Mouse (Mus musculus): ENCODE results near the gene Opcml. TPM values are rescaled to one million over a fixed set of nuclear protein-coding genes. Genes with fewer than 3 reads are reported as not detected.

Gene Opcml
- polyA plus RNA-seq, 1 experiment from 2014 or later: 2.9 TPM

- 71% methylated on average over 2 of the region's 2 CpGs for WGBS
- no peak overlapping the region for H3K27ac ChIP-seq
- ATAC-seq (ENCODE audit: insufficient number of reproducible peaks, insufficient read depth, low FRiP score, low TSS enrichment, low read depth): no peak
Measured at GRCm38 (mm10) chr9:28262896-28263295, 472.3 kb downstream of the Opcml start.

GRCm38 (mm10) chr9:28264761-28265160, 474.2 kb downstream of the Opcml start:
- no peak overlapping the region for H3K9ac ChIP-seq
- H3K4me2 ChIP-seq: no peak overlapping the region
- no peak for ATAC-seq (ENCODE audit: insufficient number of reproducible peaks, insufficient read depth, low FRiP score, low TSS enrichment, low read depth)
- no peaks in the 10 kb centered on the region for H3K4me1 ChIP-seq
- no peaks in the 10 kb centered on the region; the same call in none of the 2 replicates for H3K27me3 ChIP-seq
- H3K27ac ChIP-seq: no peak overlapping the region
- 48% methylated on average over 6 of the region's 6 CpGs for WGBS
- H3K36me3 ChIP-seq: no peaks in the 10 kb centered on the region
- H3K4me3 ChIP-seq: no peak overlapping the region
- no peaks in the 10 kb centered on the region for H3K9me3 ChIP-seq

More at GRCm38 (mm10) chr9:28262896-28263295, 472.3 kb downstream of the Opcml start:
- Histone ChIP-seq H3K9me3 (no peaks in the 10 kb centered on the region), H3K4me3 (no peak overlapping the region), H3K4me1 (no peaks in the 10 kb centered on the region), H3K9ac (no peak overlapping the region), H3K36me3 (no peaks in the 10 kb centered on the region), H3K4me2 (no peak overlapping the region), H3K27me3 (no peaks in the 10 kb centered on the region; the same call in none of the 2 replicates)

GRCm38 (mm10) chr9:28273816-28274215, 483.2 kb downstream of the Opcml start:
- ATAC-seq (ENCODE audit: insufficient number of reproducible peaks, insufficient read depth, low FRiP score, low TSS enrichment, low read depth): no peak
- no peak overlapping the region for H3K9ac ChIP-seq
- H3K4me2 ChIP-seq: no peak overlapping the region
- H3K27ac ChIP-seq: no peak overlapping the region
- H3K36me3 ChIP-seq: no peaks in the 10 kb centered on the region
- H3K9me3 ChIP-seq: no peaks in the 10 kb centered on the region
- H3K4me3 ChIP-seq: no peak overlapping the region
- no peaks in the 10 kb centered on the region for H3K4me1 ChIP-seq
- WGBS: 64% methylated on average over 2 of the region's 2 CpGs
- no peaks in the 10 kb centered on the region for H3K27me3 ChIP-seq

GRCm38 (mm10) chr9:28278555-28278954, 488.0 kb downstream of the Opcml start:
- no peak overlapping the region for H3K9ac ChIP-seq
- H3K4me2 ChIP-seq: no peak overlapping the region
- H3K9me3 ChIP-seq: no peaks in the 10 kb centered on the region
- H3K27me3 ChIP-seq: no peaks in the 10 kb centered on the region
- no peak for ATAC-seq (ENCODE audit: insufficient number of reproducible peaks, insufficient read depth, low FRiP score, low TSS enrichment, low read depth)
- no peaks in the 10 kb centered on the region; the same call in 1 of the 2 replicates for H3K4me1 ChIP-seq
- no peak overlapping the region for H3K27ac ChIP-seq
- H3K36me3 ChIP-seq: no peaks in the 10 kb centered on the region
- no peak overlapping the region for H3K4me3 ChIP-seq
- WGBS: 80% methylated on average over 2 of the region's 2 CpGs

GRCm38 (mm10) chr9:28281025-28281424, 490.4 kb downstream of the Opcml start:
- Histone ChIP-seq H3K9ac (no peak overlapping the region), H3K4me1 (no peaks in the 10 kb centered on the region; the same call in 1 of the 2 replicates), H3K4me3 (no peak overlapping the region), H3K9me3 (no peaks in the 10 kb centered on the region), H3K27ac (no peak overlapping the region), H3K4me2 (no peak overlapping the region), H3K36me3 (no peaks in the 10 kb centered on the region), H3K27me3 (no peaks in the 10 kb centered on the region)
- no peak for ATAC-seq (ENCODE audit: insufficient number of reproducible peaks, insufficient read depth, low FRiP score, low TSS enrichment, low read depth)
- 46% methylated on average over 3 of the region's 3 CpGs for WGBS

- Histone ChIP-seq H3K9ac (no peak overlapping the region), H3K4me3 (no peak overlapping the region), H3K27ac (no peak overlapping the region), H3K4me2 (no peak overlapping the region), H3K36me3 (no peaks in the 10 kb centered on the region), H3K9me3 (no peaks in the 10 kb centered on the region), H3K27me3 (no peaks in the 10 kb centered on the region), H3K4me1 (no peaks in the 10 kb centered on the region; the same call in 1 of the 2 replicates)
- WGBS: 59% methylated on average over 3 of the region's 3 CpGs
- ATAC-seq (ENCODE audit: insufficient number of reproducible peaks, insufficient read depth, low FRiP score, low TSS enrichment, low read depth): no peak
Measured at GRCm38 (mm10) chr9:28281571-28281970, 491.0 kb downstream of the Opcml start.

- no peaks in the 10 kb centered on the region for H3K9me3 ChIP-seq
- H3K9ac ChIP-seq: no peak overlapping the region
- H3K4me2 ChIP-seq: no peak overlapping the region
- H3K4me1 ChIP-seq: no peaks in the 10 kb centered on the region; the same call in 1 of the 2 replicates
- WGBS: 75% methylated on average over 3 of the region's 3 CpGs
- no peak for ATAC-seq (ENCODE audit: insufficient number of reproducible peaks, insufficient read depth, low FRiP score, low TSS enrichment, low read depth)
- no peak overlapping the region for H3K27ac ChIP-seq
- H3K4me3 ChIP-seq: no peak overlapping the region
- no peaks in the 10 kb centered on the region for H3K36me3 ChIP-seq
- no peaks in the 10 kb centered on the region for H3K27me3 ChIP-seq
Measured at GRCm38 (mm10) chr9:28285016-28285415, 494.4 kb downstream of the Opcml start.

- WGBS: 95% methylated on average over 7 of the region's 7 CpGs
- no peaks in the 10 kb centered on the region for H3K27me3 ChIP-seq
- ATAC-seq (ENCODE audit: insufficient number of reproducible peaks, insufficient read depth, low FRiP score, low TSS enrichment, low read depth): no peak
- H3K27ac ChIP-seq: no peak overlapping the region
- no peaks in the 10 kb centered on the region; the same call in 1 of the 2 replicates for H3K4me1 ChIP-seq
- H3K9ac ChIP-seq: no peak overlapping the region
- no peaks in the 10 kb centered on the region for H3K9me3 ChIP-seq
- H3K36me3 ChIP-seq: no peaks in the 10 kb centered on the region
- no peak overlapping the region for H3K4me2 ChIP-seq
- no peak overlapping the region for H3K4me3 ChIP-seq
Measured at GRCm38 (mm10) chr9:28286384-28286783, 495.8 kb downstream of the Opcml start.

GRCm38 (mm10) chr9:28287485-28287884, 496.9 kb downstream of the Opcml start:
- Histone ChIP-seq H3K9ac (no peak overlapping the region), H3K4me1 (no peaks in the 10 kb centered on the region), H3K36me3 (no peaks in the 10 kb centered on the region), H3K9me3 (no peaks in the 10 kb centered on the region), H3K27me3 (no peaks in the 10 kb centered on the region), H3K27ac (no peak overlapping the region), H3K4me3 (no peak overlapping the region), H3K4me2 (no peak overlapping the region)
- no peak for ATAC-seq (ENCODE audit: insufficient number of reproducible peaks, insufficient read depth, low FRiP score, low TSS enrichment, low read depth)
- 56% methylated on average over 2 of the region's 2 CpGs for WGBS

- H3K27ac ChIP-seq: no peak overlapping the region
- WGBS: 58% methylated on average over 1 of the region's 1 CpGs
- ATAC-seq (ENCODE audit: insufficient number of reproducible peaks, insufficient read depth, low FRiP score, low TSS enrichment, low read depth): no peak
Measured at GRCm38 (mm10) chr9:28289696-28290330, 499.2 kb downstream of the Opcml start.

GRCm38 (mm10) chr9:28303659-28304058, 513.1 kb downstream of the Opcml start:
- H3K36me3 ChIP-seq: no peaks in the 10 kb centered on the region
- H3K4me3 ChIP-seq: no peak overlapping the region
- no peak overlapping the region for H3K9ac ChIP-seq
- H3K4me1 ChIP-seq: no peaks in the 10 kb centered on the region
- no peak overlapping the region for H3K4me2 ChIP-seq
- 81% methylated on average over 8 of the region's 8 CpGs for WGBS
- no peaks in the 10 kb centered on the region for H3K9me3 ChIP-seq
- ATAC-seq (ENCODE audit: insufficient number of reproducible peaks, insufficient read depth, low FRiP score, low TSS enrichment, low read depth): no peak
- no peak overlapping the region for H3K27ac ChIP-seq
- H3K27me3 ChIP-seq: no peaks in the 10 kb centered on the region

More at GRCm38 (mm10) chr9:28289696-28290330, 499.2 kb downstream of the Opcml start:
- Histone ChIP-seq H3K4me3 (no peak overlapping the region), H3K9ac (no peak overlapping the region), H3K9me3 (0 out of 2 replicates have a peak, but pooled peaks cover 8% of the 10 kb centered on the region), H3K4me1 (no peaks in the 10 kb centered on the region), H3K36me3 (no peaks in the 10 kb centered on the region), H3K4me2 (no peak overlapping the region), H3K27me3 (no peaks in the 10 kb centered on the region)

- WGBS: 42% methylated on average over 11 of the region's 11 CpGs
- no peak for ATAC-seq (ENCODE audit: insufficient number of reproducible peaks, insufficient read depth, low FRiP score, low TSS enrichment, low read depth)
Measured at GRCm38 (mm10) chr9:28306364-28307121, 516.0 kb downstream of the Opcml start.

More at GRCm38 (mm10) chr9:28306364-28307121, 516.0 kb downstream of the Opcml start:
- Histone ChIP-seq H3K9ac (no peak overlapping the region), H3K4me3 (no peak overlapping the region), H3K9me3 (no peaks in the 10 kb centered on the region), H3K4me2 (no peak overlapping the region), H3K36me3 (no peaks in the 10 kb centered on the region), H3K27ac (no peak overlapping the region), H3K4me1 (no peaks in the 10 kb centered on the region), H3K27me3 (no peaks in the 10 kb centered on the region)
